Mouse (Mus musculus): ENCODE measurements around the gene Zcchc24.

Gene Zcchc24

GRCm38 (mm10) chr14:25665314-25665970, 103.4 kb downstream of the Zcchc24 start:
- no peak for DNase-seq (ENCODE audit: low spot score)

- DNase-seq (ENCODE audit: low spot score) = no peak
These were observed 104.5 kb downstream of the Zcchc24 start for GRCm38 (mm10) chr14:25664310-25664695.

- DNase-seq (ENCODE audit: low spot score) = no peak
These were observed 105.1 kb downstream of the Zcchc24 start for GRCm38 (mm10) chr14:25663649-25664309.
